Mouse (Mus musculus) embryonic fibroblast, embryonic 13.5 days (primary cell): ENCODE data around the gene Krt9.

Source experiments
- CTCF ChIP-seq: IDR thresholded peaks from 2 replicates; pipeline ENCODE4 v1.5.1; 2011; ENCODE audit warnings: mild to moderate bottlenecking, control low read depth, low read length, moderate library complexity, borderline replicate concordance; ENCODE audit not compliant: insufficient read depth
- POLR2A ChIP-seq: IDR thresholded peaks from 2 replicates; pipeline ENCODE4 v1.6.1; 2011; ENCODE audit warnings: low read depth, mild to moderate bottlenecking, control low read depth, low read length, moderate library complexity

DNA sequence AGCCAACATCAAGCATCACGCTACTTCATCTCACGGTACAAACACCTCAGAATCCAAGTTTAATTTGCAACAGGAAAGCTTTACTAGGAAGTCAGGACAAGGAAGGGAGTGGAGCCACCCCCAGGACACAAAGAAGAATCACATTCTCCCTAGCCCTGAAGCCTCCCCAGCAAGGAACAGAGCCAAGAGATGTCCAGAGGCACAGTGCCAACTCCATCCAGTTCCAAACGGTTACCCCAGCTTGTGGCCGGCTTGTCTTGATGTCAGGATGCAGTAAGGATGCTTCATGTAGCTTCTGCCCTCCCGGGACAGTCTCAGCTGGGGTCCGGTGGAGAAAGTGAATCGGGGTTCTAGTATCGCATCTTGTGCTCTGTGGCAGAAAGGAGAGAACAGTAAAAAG is 6.3 kb downstream of the Krt9 start:
- TF ChIP-seq CTCF = no peak
- TF ChIP-seq POLR2A = no peak
